Mouse (Mus musculus) hindbrain, embryonic 11.5 days (tissue): ENCODE data around the gene Shisa7. TPM values are rescaled to one million over a fixed set of nuclear protein-coding genes. Genes with fewer than 3 reads are reported as not detected.
"Not testable (repeated sequence)": the region's sequence is repeated elsewhere in the genome, so short reads cannot be mapped to it uniquely, and the experiment has no call there.

Experiments
- ATAC-seq: fragments of 200-750 bp; cut with Nextera tagmentation; 2 replicates; pipeline ENCODE4 v1.8.0; 2017; ENCODE audit warnings: mild to moderate bottlenecking, moderate TSS enrichment, moderate library complexity; ENCODE audit not compliant: low FRiP score
- DNase-seq: peaks from one replicate; pipeline ENCODE4 v3.0.0-alpha.2; 2015; ENCODE audit warnings: low spot score
- H3K27ac ChIP-seq: fragments of 300-500 bp; sonication (generic); 2 replicates; pipeline ENCODE4 v1.5.1; 2014; ENCODE audit warnings: mild to moderate bottlenecking, low read depth, low read length
- H3K27me3 ChIP-seq: fragments of 300-500 bp; sonication (generic); 2 replicates; pipeline ENCODE4 v1.6.1; 2014; ENCODE audit warnings: mild to moderate bottlenecking, low read length, moderate library complexity, mixed read lengths; ENCODE audit not compliant: control insufficient read depth, insufficient read depth
- H3K36me3 ChIP-seq: fragments of 300-500 bp; sonication (generic); 2 replicates; pipeline ENCODE4 v1.6.1; 2014; ENCODE audit warnings: mild to moderate bottlenecking, low read length, moderate library complexity, mixed read lengths; ENCODE audit not compliant: control insufficient read depth, insufficient read depth
- H3K4me1 ChIP-seq: fragments of 300-500 bp; sonication (generic); replicated peaks from 2 replicates; pipeline ENCODE4 v1.6.1; 2014; ENCODE audit warnings: low read length, mixed read lengths; ENCODE audit not compliant: control insufficient read depth, insufficient read depth
- H3K4me2 ChIP-seq: fragments of 300-500 bp; sonication (generic); replicated peaks from 2 replicates; pipeline ENCODE4 v1.6.1; 2014; ENCODE audit warnings: mild to moderate bottlenecking, low read depth, low read length
- H3K4me3 ChIP-seq: fragments of 300-500 bp; sonication (generic); 2 replicates; pipeline ENCODE4 v1.5.1; 2014; ENCODE audit warnings: low read depth, low read length
- H3K9ac ChIP-seq: fragments of 300-500 bp; sonication (generic); 2 replicates; pipeline ENCODE4 v1.6.1; 2014; ENCODE audit warnings: low read depth, low read length
- H3K9me3 ChIP-seq: fragments of 300-500 bp; sonication (generic); 2 replicates; pipeline ENCODE4 v1.6.1; 2016; ENCODE audit warnings: low read length; ENCODE audit not compliant: control insufficient read depth
- WGBS: fragments of 180-500 bp; shearing (Covaris S2); extraction: QIAGEN DNeasy Blood & Tissue Kit; methylation state at CpG from one replicate; pipeline ENCODE4 v1.1.7; 2014; 5-methylcytosine and 5-hydroxymethylcytosine counted together
- polyA plus RNA-seq: library from polyadenylated mRNA; unstranded; fragments of >200 nt; fragmentation: Nextera tagmentation; extraction: Ambion mirVana; gene quantifications from 2 replicates; pipeline ENCODE4 v1.2.1, GENCODE M21; 2014

Gene Shisa7
- polyA plus RNA-seq, 1 experiment from 2014 or later = 4.1 TPM

GRCm38 (mm10) chr7:4865579-4866493 lies 21.3 kb upstream of the Shisa7 start:
- no peaks in the 10 kb centered on the region for H3K36me3 ChIP-seq
- no peaks in the 10 kb centered on the region for H3K4me1 ChIP-seq
- peak; percentile 100 for ATAC-seq
- peak overlapping the region; percentile 60; the same call in 1 of the 2 replicates for H3K27ac ChIP-seq
- peak overlapping the region; percentile 50 for H3K4me3 ChIP-seq
- H3K27me3 ChIP-seq = no peaks in the 10 kb centered on the region
- peak overlapping the region; percentile 74 for H3K9ac ChIP-seq
- DNase-seq = peak; percentile 95
- no peaks in the 10 kb centered on the region for H3K9me3 ChIP-seq
- peak overlapping the region; percentile 59 for H3K4me2 ChIP-seq
- WGBS = 4% methylated on average over 40 of the region's 40 CpGs

GRCm38 (mm10) chr7:4865090-4865489 lies 20.6 kb upstream of the Shisa7 start:
- 68% methylated on average over 5 of the region's 5 CpGs for WGBS

DNA sequence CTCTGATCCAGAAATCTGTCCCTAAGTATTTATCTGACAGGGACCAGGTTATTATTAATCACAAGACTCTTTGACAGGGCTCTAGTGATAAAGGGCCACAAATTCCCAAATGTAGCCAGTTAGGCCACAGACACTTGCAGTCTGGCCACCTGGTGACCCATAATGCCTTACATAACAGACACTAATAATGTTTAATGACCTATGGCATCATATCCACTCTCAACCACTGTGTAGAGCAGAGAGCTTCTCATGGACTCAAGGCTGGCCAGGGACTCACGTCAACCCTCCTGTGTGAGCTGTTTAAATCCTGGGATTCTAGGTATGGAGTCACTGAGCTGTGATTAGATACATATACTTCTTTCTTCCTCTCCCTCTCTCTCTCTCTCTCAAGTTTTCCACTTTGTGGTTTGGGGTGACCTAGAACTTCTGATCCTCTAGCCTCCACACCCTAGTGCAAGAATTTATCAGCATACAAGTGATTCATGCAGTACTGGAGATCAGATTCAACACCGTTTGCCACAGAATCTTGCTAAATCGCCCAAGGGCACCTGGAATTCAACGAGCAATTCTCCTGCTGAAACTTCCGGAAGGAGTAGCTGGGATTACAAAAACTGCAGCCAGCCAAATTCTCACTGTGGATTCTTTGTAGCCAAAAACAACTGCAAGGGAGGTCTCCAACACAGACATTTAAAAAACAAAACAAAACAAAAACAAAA lies 19.8 kb upstream of the Shisa7 start:
- H3K4me1 ChIP-seq = no peaks in the 10 kb centered on the region
- no peak overlapping the region for H3K4me2 ChIP-seq
- H3K4me3 ChIP-seq = no peak overlapping the region
- no peaks in the 10 kb centered on the region for H3K9me3 ChIP-seq
- DNase-seq (no peak), ATAC-seq (no peak)
- 82% methylated on average over 5 of the region's 5 CpGs for WGBS
- no peaks in the 10 kb centered on the region for H3K36me3 ChIP-seq
- no peaks in the 10 kb centered on the region for H3K27me3 ChIP-seq
- no peak overlapping the region for H3K27ac ChIP-seq
- no peak overlapping the region for H3K9ac ChIP-seq

More at GRCm38 (mm10) chr7:4865090-4865489, 20.6 kb upstream of the Shisa7 start:
- DNase-seq = peak; percentile 32
- Histone ChIP-seq H3K36me3 (no peaks in the 10 kb centered on the region), H3K27ac (no peak overlapping the region), H3K4me2 (no peak overlapping the region), H3K9ac (no peak overlapping the region), H3K9me3 (no peaks in the 10 kb centered on the region), H3K4me3 (peak overlapping the region; percentile 50; the same call in 1 of the 2 replicates), H3K27me3 (no peaks in the 10 kb centered on the region), H3K4me1 (no peaks in the 10 kb centered on the region)
- 0 out of 2 replicates have a peak, but pooled peaks have one; percentile 13 for ATAC-seq

DNA sequence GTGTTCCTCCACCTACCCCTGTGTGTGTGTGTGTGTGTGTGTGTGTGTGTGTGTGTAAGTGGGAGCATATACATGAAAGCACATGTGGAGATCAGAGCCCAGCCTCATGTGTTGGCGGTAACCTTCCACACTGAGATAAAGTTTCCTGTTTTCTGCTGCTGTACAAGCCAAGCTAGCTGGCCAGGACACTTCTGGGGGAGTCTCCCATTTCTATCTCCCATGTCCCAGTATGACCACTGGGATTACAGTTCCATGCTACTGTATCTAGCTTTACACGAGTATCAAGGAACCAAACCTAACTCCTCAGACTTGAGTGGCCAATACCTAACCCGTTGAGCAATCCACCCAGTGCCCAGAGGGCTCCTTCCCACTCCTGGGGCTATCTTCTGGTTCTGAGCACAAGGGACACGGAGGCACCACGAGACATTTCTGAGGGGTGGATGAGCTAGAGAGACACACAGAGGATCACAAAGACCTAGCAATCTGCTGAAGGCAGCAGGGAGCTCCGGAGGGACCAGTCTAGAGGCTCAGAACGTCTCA lies 19.1 kb upstream of the Shisa7 start:
- H3K27me3 ChIP-seq = no peaks in the 10 kb centered on the region
- H3K9ac ChIP-seq = no peak overlapping the region
- no peaks in the 10 kb centered on the region for H3K9me3 ChIP-seq
- H3K4me3 ChIP-seq = no peak overlapping the region
- no peak overlapping the region for H3K4me2 ChIP-seq
- no peaks in the 10 kb centered on the region for H3K4me1 ChIP-seq
- no peak for DNase-seq
- no peak for ATAC-seq
- H3K27ac ChIP-seq = no peak overlapping the region
- 80% methylated on average over 7 of the region's 7 CpGs for WGBS
- H3K36me3 ChIP-seq = no peaks in the 10 kb centered on the region

GRCm38 (mm10) chr7:4863041-4863440 lies 18.5 kb upstream of the Shisa7 start:
- Histone ChIP-seq H3K9me3 (no peaks in the 10 kb centered on the region), H3K9ac (no peak overlapping the region), H3K4me3 (no peak overlapping the region), H3K4me2 (no peak overlapping the region), H3K27ac (no peak overlapping the region), H3K36me3 (no peaks in the 10 kb centered on the region), H3K4me1 (no peaks in the 10 kb centered on the region), H3K27me3 (no peaks in the 10 kb centered on the region)
- WGBS = 76% methylated on average over 1 of the region's 1 CpGs
- no peak for ATAC-seq
- DNase-seq = no peak

DNA sequence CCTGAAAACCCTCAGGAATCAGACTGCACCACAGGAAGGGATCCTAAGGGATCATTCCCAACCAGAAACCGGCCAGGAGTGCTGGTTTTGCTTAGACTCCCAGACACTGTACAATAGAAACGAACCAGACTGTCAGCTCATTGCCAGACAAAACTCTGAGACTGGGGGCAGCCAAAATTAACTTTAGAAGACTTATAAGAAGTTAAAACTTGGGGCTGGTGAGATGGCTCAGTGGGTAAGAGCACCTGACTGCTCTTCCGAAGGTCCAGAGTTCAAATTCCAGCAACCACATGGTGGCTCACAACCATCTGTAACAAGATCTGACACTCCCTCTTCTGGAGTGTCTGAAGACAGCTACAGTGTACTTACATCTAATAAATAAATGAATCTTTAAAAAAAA lies 16.4 kb upstream of the Shisa7 start:
- not testable (repeated sequence) for H3K4me1 ChIP-seq, H3K36me3 ChIP-seq, H3K9me3 ChIP-seq, H3K27me3 ChIP-seq, ATAC-seq, DNase-seq, H3K9ac ChIP-seq, H3K4me3 ChIP-seq, H3K4me2 ChIP-seq, H3K27ac ChIP-seq
- WGBS = 79% methylated on average over 3 of the region's 3 CpGs

- no peak for DNase-seq
- Histone ChIP-seq H3K9ac (no peak overlapping the region), H3K9me3 (no peaks in the 10 kb centered on the region), H3K27ac (no peak overlapping the region), H3K4me3 (no peak overlapping the region), H3K4me2 (no peak overlapping the region), H3K27me3 (no peaks in the 10 kb centered on the region), H3K4me1 (no peaks in the 10 kb centered on the region), H3K36me3 (no peaks in the 10 kb centered on the region)
- 73% methylated on average over 12 of the region's 12 CpGs for WGBS
- no peak for ATAC-seq
Measured at GRCm38 (mm10) chr7:4859418-4859978, 15.0 kb upstream of the Shisa7 start.

GRCm38 (mm10) chr7:4857321-4857720 lies 12.8 kb upstream of the Shisa7 start:
- no peak for DNase-seq
- 72% methylated on average over 7 of the region's 7 CpGs for WGBS
- no peaks in the 10 kb centered on the region for H3K36me3 ChIP-seq
- H3K4me1 ChIP-seq = no peaks in the 10 kb centered on the region
- no peak overlapping the region for H3K4me2 ChIP-seq
- H3K9ac ChIP-seq = no peak overlapping the region
- H3K9me3 ChIP-seq = no peaks in the 10 kb centered on the region
- ATAC-seq = no peak
- no peak overlapping the region for H3K27ac ChIP-seq
- no peaks in the 10 kb centered on the region for H3K27me3 ChIP-seq
- H3K4me3 ChIP-seq = no peak overlapping the region
